Mouse (Mus musculus) cerebellum, adult 2 months (tissue): ENCODE data around the gene Numb.

Source experiments
- CTCF ChIP-seq: fragments of 200-500 bp; IDR thresholded peaks from 2 replicates; pipeline ENCODE4 v1.5.1; 2011; ENCODE audit warnings: low read depth, mild to moderate bottlenecking, control low read depth, low read length, moderate library complexity, borderline replicate concordance; ENCODE audit not compliant: insufficient read depth
- POLR2A ChIP-seq: fragments of 200-500 bp; IDR thresholded peaks from 2 replicates; pipeline ENCODE4 v1.6.1; 2011; ENCODE audit warnings: low read length, control low read depth, borderline replicate concordance; ENCODE audit not compliant: insufficient read depth

GRCm38 (mm10) chr12:83791737-83792136 lies 130.0 kb downstream of the Numb start:
- TF ChIP-seq CTCF (no peak), POLR2A (no peak)
